Mouse (Mus musculus): ENCODE results near the gene Akap7.

Gene Akap7

GRCm38 (mm10) chr10:25126035-25126434 lies 181.6 kb downstream of the Akap7 start:
- DNase-seq (ENCODE audit: low read depth) = no peak

- no peak for DNase-seq (ENCODE audit: low read depth)
These were observed 186.7 kb downstream of the Akap7 start for GRCm38 (mm10) chr10:25120871-25121554.
